Mouse (Mus musculus): ENCODE results near the gene Enkur.
"Not testable (repeated sequence)": the region's sequence is repeated elsewhere in the genome, so short reads cannot be mapped to it uniquely, and the experiment has no call there.

Gene Enkur

GRCm38 (mm10) chr2:21204912-21205830 is at the start of gene Enkur, which contains the start of gene Thnsl1:
Gene Enkur, minus strand, starts transcription at chr2:21205365.
Gene Thnsl1, plus strand, starts transcription at chr2:21205724.
- DNase-seq (ENCODE audit: low spot score in 2 of 2), result peak; percentile 96 to 97

GRCm38 (mm10) chr2:21254308-21254707 is 49.1 kb upstream of the Enkur start:
- DNase-seq (ENCODE audit: low spot score in 2 of 2), result no peak

- no peak for DNase-seq (ENCODE audit: low spot score in 2 of 2)
These were observed 48.5 kb upstream of the Enkur start for GRCm38 (mm10) chr2:21253644-21254043.

- DNase-seq (ENCODE audit: low spot score in 2 of 2), result no peak
These were observed 40.4 kb upstream of the Enkur start for GRCm38 (mm10) chr2:21245477-21246102.

- DNase-seq (ENCODE audit: low spot score in 2 of 2), result no peak
These were observed 39.8 kb upstream of the Enkur start for GRCm38 (mm10) chr2:21244986-21245385.

GRCm38 (mm10) chr2:21244104-21244503 is 38.9 kb upstream of the Enkur start:
- DNase-seq (ENCODE audit: low spot score in 2 of 2), result not testable (repeated sequence)

GRCm38 (mm10) chr2:21236846-21237245 is 31.7 kb upstream of the Enkur start:
- DNase-seq (ENCODE audit: low spot score in 2 of 2), result no peak

- DNase-seq (ENCODE audit: low spot score in 2 of 2), result no peak
These were observed 30.8 kb upstream of the Enkur start for GRCm38 (mm10) chr2:21235844-21236386.

GRCm38 (mm10) chr2:21234871-21235648 is 29.9 kb upstream of the Enkur start:
- no peak for DNase-seq (ENCODE audit: low spot score in 2 of 2)

- DNase-seq (ENCODE audit: low spot score in 2 of 2), result no peak
These were observed 26.0 kb upstream of the Enkur start for GRCm38 (mm10) chr2:21231147-21231546.

GRCm38 (mm10) chr2:21230276-21230675 is 25.1 kb upstream of the Enkur start:
- no peak for DNase-seq (ENCODE audit: low spot score in 2 of 2)

- no peak for DNase-seq (ENCODE audit: low spot score in 2 of 2)
These were observed 17.6 kb upstream of the Enkur start for GRCm38 (mm10) chr2:21222453-21223384.

GRCm38 (mm10) chr2:21215284-21215683 is 10.1 kb upstream of the Enkur start:
- DNase-seq (ENCODE audit: low spot score in 2 of 2), result no peak

GRCm38 (mm10) chr2:21214322-21214721 is 9.2 kb upstream of the Enkur start:
- DNase-seq (ENCODE audit: low spot score in 2 of 2), result no peak

- no peak for DNase-seq (ENCODE audit: low spot score in 2 of 2)
These were observed 6.2 kb upstream of the Enkur start for GRCm38 (mm10) chr2:21211361-21211760.

- DNase-seq (ENCODE audit: low spot score in 2 of 2), result no peak
These were observed 1.1 kb upstream of the Enkur start for GRCm38 (mm10) chr2:21206278-21206677.

GRCm38 (mm10) chr2:21205831-21206159 is 630 bp upstream of the Enkur start:
- DNase-seq (ENCODE audit: low spot score in 2 of 2), result no peak

GRCm38 (mm10) chr2:21202754-21203153 is 2.4 kb downstream of the Enkur start:
- no peak for DNase-seq (ENCODE audit: low spot score in 2 of 2)

- no peak for DNase-seq (ENCODE audit: low spot score in 2 of 2)
These were observed 6.1 kb downstream of the Enkur start for GRCm38 (mm10) chr2:21199051-21199450.

GRCm38 (mm10) chr2:21195233-21195632 is 9.9 kb downstream of the Enkur start:
- DNase-seq (ENCODE audit: low spot score in 2 of 2), result no peak

- no peak for DNase-seq (ENCODE audit: low spot score in 2 of 2)
These were observed 13.9 kb downstream of the Enkur start for GRCm38 (mm10) chr2:21191232-21191631.

Measured in right cerebral cortex, adult 2 months (tissue).